ENCODE assay signal across 9 mouse cellular contexts in genomic region chr14:23015321-23016067, GRCm38 (mm10).
DNase-seq lines count a peak whose midpoint lies in the region; ATAC-seq lines count a peak whose summit lies in the region.
"Had no signal": no experiment of that assay in that cellular context is flagged by ENCODE, and none has a peak within 500 bp of the region (broad histone marks: within the 10 kb centered on the region; RNA-seq: fewer than 3 reads in every experiment).

No protein-coding gene starts in this region.

- H3K27me3 ChIP-seq in lung, embryonic 15.5 days, result no peaks in the 10 kb centered on the region
- no peaks in the 10 kb centered on the region for H3K27me3 ChIP-seq in forebrain, embryonic 12.5 days
- no peaks in the 10 kb centered on the region for H3K27me3 ChIP-seq in limb, embryonic 10.5 days (ENCODE audit: low read depth, poor library complexity, severe bottlenecking)
- H3K27me3 ChIP-seq in neural tube, embryonic 15.5 days (replicated peaks), result no peaks in the 10 kb centered on the region

- peaks cover 17% of the 10 kb centered on the region for H3K4me1 ChIP-seq in lung, embryonic 15.5 days
- peaks cover 19% of the 10 kb centered on the region for H3K4me1 ChIP-seq in forebrain, embryonic 12.5 days
- peaks cover 34% of the 10 kb centered on the region for H3K4me1 ChIP-seq in limb, embryonic 10.5 days
- peaks cover 19% of the 10 kb centered on the region for H3K4me1 ChIP-seq in neural tube, embryonic 15.5 days

- no peaks in the 10 kb centered on the region for H3K9me3 ChIP-seq in lung, embryonic 15.5 days
- H3K9me3 ChIP-seq in forebrain, embryonic 12.5 days, result no peaks in the 10 kb centered on the region
- no peaks in the 10 kb centered on the region for H3K9me3 ChIP-seq in limb, embryonic 10.5 days (replicated peaks)
- no peaks in the 10 kb centered on the region for H3K9me3 ChIP-seq in neural tube, embryonic 15.5 days (replicated peaks)

- H3K4me3 ChIP-seq in lung, embryonic 15.5 days, result no peak overlapping the region
- H3K4me3 ChIP-seq in forebrain, embryonic 12.5 days (replicated peaks), result no peak overlapping the region
- peak overlapping the region; percentile 18; the same call in 1 of the 2 replicates for H3K4me3 ChIP-seq in limb, embryonic 10.5 days
- no peak overlapping the region for H3K4me3 ChIP-seq in neural tube, embryonic 15.5 days (replicated peaks)
- H3K4me3 ChIP-seq: heart, adult 2 months had no signal

- no peak for ATAC-seq in lung, embryonic 15.5 days (ENCODE audit: borderline replicate concordance, extremely low read depth, low FRiP score, low TSS enrichment)
- ATAC-seq in forebrain, embryonic 12.5 days (ENCODE audit: low FRiP score), result no peak
- peak; percentile 76; the same call in 1 of the 2 replicates for ATAC-seq in neural tube, embryonic 15.5 days (ENCODE audit: low FRiP score)

- no peak for DNase-seq in lung, postnatal 4 days
- DNase-seq in limb, embryonic 10.5 days (ENCODE audit: low spot score), result peak; percentile 62
- DNase-seq in spleen, postnatal 36 days (ENCODE audit: low spot score in 2 of 2), result no peak
- DNase-seq in frontal cortex, postnatal 10 days (ENCODE audit: low spot score in 2 of 2), result no peak
- no peak for DNase-seq in heart, adult 18-20 months

- no peak overlapping the region for H3K9ac ChIP-seq in lung, embryonic 15.5 days
- H3K9ac ChIP-seq in forebrain, embryonic 12.5 days, result no peak overlapping the region
- H3K9ac ChIP-seq in neural tube, embryonic 15.5 days (replicated peaks), result 0 out of 2 replicates have a peak overlapping the region, but pooled peaks have one; percentile 4

- no peak overlapping the region; the same call in 1 of the 2 replicates for H3K4me2 ChIP-seq in lung, embryonic 15.5 days
- no peak overlapping the region for H3K4me2 ChIP-seq in forebrain, embryonic 12.5 days
- peak overlapping the region; percentile 27 for H3K4me2 ChIP-seq in neural tube, embryonic 15.5 days

- no peaks in the 10 kb centered on the region for H3K36me3 ChIP-seq in lung, embryonic 15.5 days
- no peaks in the 10 kb centered on the region for H3K36me3 ChIP-seq in forebrain, embryonic 12.5 days (replicated peaks)
- H3K36me3 ChIP-seq in limb, embryonic 10.5 days, result no peaks in the 10 kb centered on the region
- no peaks in the 10 kb centered on the region for H3K36me3 ChIP-seq in neural tube, embryonic 15.5 days

- 36% methylated on average over 16 of the region's 16 CpGs for WGBS in lung, embryonic 15.5 days
- 38% methylated on average over 16 of the region's 16 CpGs for WGBS in forebrain, embryonic 12.5 days
- 20% methylated on average over 16 of the region's 16 CpGs for whole genome bisulfite sequencing in limb, embryonic 10.5 days
- 10% methylated on average over 16 of the region's 16 CpGs for WGBS in neural tube, embryonic 15.5 days

- peak overlapping the region; percentile 16 for H3K27ac ChIP-seq in lung, embryonic 15.5 days
- 0 out of 2 replicates have a peak overlapping the region, but pooled peaks have one; percentile 36 for H3K27ac ChIP-seq in forebrain, embryonic 12.5 days
- peak overlapping the region; percentile 80 for H3K27ac ChIP-seq in limb, embryonic 10.5 days
- H3K27ac ChIP-seq in neural tube, embryonic 15.5 days (replicated peaks), result peak overlapping the region; percentile 68
- H3K27ac ChIP-seq: heart, adult 2 months had no signal

Comparison
In these comparisons a context has a peak if more than half of its experiments do, and no peak if none do; other contexts are left out.
1. H3K27ac ChIP-seq: peak in every context shown above with its lines; median percentile 80 in limb, embryonic 10.5 days; 68 in neural tube, embryonic 15.5 days; 36 in forebrain, embryonic 12.5 days; 16 in lung, embryonic 15.5 days.